In genomic region chr9:103324678-103325077, GRCm38 (mm10) we compare ENCODE assay signal across 18 mouse cellular contexts. TPM values are rescaled to one million over a fixed set of nuclear protein-coding genes. Genes with fewer than 3 reads are reported as not detected.
"Had no signal": no experiment of that assay in that cellular context is flagged by ENCODE, and none has a peak within 500 bp of the region (broad histone marks: within the 10 kb centered on the region; RNA-seq: fewer than 3 reads in every experiment).

No protein-coding gene starts in this region.

- H3K4me1 ChIP-seq: limb, embryonic 12.5 days; limb, embryonic 15.5 days had no signal

- H3K27me3 ChIP-seq: limb, embryonic 12.5 days; limb, embryonic 15.5 days; liver, embryonic 13.5 days had no signal

- H3K4me3 ChIP-seq: left cerebral cortex, adult 2 months; limb, embryonic 12.5 days; limb, embryonic 15.5 days; liver, embryonic 13.5 days had no signal

- H3K4me2 ChIP-seq: limb, embryonic 12.5 days; limb, embryonic 15.5 days; liver, embryonic 13.5 days; lung, embryonic 14.5 days; midbrain, embryonic 11.5 days had no signal

- H3K27ac ChIP-seq: kidney, postnatal 0 days; left cerebral cortex, adult 2 months; limb, embryonic 12.5 days; limb, embryonic 15.5 days had no signal

- ATAC-seq: intestine, postnatal 0 days had no signal

- DNase-seq: kidney, adult 2 months; kidney, postnatal 25 days; layer of hippocampus, postnatal 36 days; left cerebral cortex, postnatal 4 days; liver, embryonic 13.5 days; lung, embryonic 14.5 days; lung, postnatal 10 days; midbrain, embryonic 14.5 days; thymus, adult 2 months; thymus, postnatal 14 days; thymus, postnatal 4 days had no signal

- H3K9ac ChIP-seq: limb, embryonic 12.5 days; limb, embryonic 15.5 days; liver, embryonic 13.5 days; lung, embryonic 14.5 days had no signal

- H3K9me3 ChIP-seq: limb, embryonic 12.5 days; limb, embryonic 15.5 days; liver, embryonic 13.5 days had no signal

RNA-seq across cellular contexts. Expression of gene 1300017J02Rik, which starts 19.8 kb away (rescaled TPM):
- total RNA-seq: left cerebral cortex, adult 2 months had no signal
- polyA plus RNA-seq: large intestine, adult 2 months had no signal
